Mouse (Mus musculus) liver, embryonic 14 days (tissue): Measurements from ENCODE around the gene Il17rc. TPM values are rescaled to one million over a fixed set of nuclear protein-coding genes. Genes with fewer than 3 reads are reported as not detected.

Experiments used
- polyA plus RNA-seq: library from polyadenylated mRNA; depleted of rRNA; stranded (reverse); fragments of >200 nt; gene quantifications from 2 replicates; pipeline ENCODE4 v1.2.3, GENCODE M21; 2012; rRNA removed

Il17rc gene
- 3.1 and 3.4 TPM in 2 replicates for polyA plus RNA-seq

DNA sequence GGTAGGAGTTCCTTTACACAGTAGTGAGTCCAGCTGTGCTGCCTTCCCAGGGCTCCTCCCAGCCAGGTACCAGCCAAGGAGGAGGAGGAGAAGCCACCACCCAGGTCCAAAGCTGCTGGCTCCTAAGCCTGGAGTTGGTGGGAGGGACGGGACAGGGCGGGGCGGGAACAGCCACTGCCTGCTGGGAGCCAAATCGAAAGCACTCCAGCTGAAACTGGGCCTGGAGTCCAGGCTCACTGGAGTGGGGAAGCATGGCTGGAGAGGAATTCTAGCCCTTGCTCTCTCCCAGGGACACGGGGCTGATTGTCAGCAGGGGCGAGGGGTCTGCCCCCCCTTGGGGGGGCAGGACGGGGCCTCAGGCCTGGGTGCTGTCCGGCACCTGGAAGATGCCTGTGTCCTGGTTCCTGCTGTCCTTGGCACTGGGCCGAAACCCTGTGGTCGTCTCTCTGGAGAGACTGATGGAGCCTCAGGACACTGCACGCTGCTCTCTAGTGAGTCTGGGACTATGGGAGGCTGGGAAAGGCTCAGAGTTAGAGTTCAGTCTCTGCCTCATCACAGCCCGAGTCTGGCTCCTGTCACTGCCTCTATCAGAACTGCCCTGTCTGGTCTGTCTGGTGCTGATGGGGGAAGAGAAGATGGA lies at the start of gene Il17rc:
Gene Il17rc (plus strand): TSS at position 131 of the 640 bp plus-strand sequence.

DNA sequence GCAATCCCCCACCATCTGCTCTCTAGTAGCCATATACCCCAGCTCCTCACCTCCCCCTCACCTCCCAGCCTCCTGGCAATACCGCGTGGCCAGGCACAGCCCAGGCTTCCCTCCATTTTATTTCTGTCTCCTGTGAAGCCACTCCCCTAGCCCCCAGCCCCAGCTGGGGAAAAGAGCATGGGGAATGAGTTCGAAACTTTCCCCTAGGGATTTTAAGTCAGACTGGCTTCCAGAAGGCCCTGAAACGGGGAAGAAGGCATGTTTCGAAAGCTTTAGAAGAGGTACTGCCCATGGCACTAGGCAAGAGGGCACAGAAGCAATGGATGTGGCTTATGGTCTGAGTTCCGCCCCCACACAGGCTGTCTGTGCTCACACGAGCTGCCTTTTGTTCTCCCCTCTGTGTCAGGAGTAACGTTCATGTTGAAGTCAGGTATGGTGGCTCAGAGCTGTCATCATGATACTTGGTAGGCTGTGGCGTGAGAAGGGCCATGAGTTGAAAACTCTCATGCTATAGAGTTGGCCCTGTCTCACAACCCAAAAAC lies 35.5 kb upstream of the Il17rc start, which contains the start of gene Cidec:
Gene Cidec (minus strand): TSS at position 97 of the 542 bp plus-strand sequence.

GRCm38 (mm10) chr6:113442442-113443090 lies 28.7 kb upstream of the Il17rc start, which contains the start of gene Jagn1:
Gene Jagn1, plus strand, starts transcription at chr6:113442569.

GRCm38 (mm10) chr6:113457952-113458534 lies 13.2 kb upstream of the Il17rc start, which contains the start of gene Il17re:
Gene Il17re, plus strand, starts transcription at chr6:113458484.

DNA sequence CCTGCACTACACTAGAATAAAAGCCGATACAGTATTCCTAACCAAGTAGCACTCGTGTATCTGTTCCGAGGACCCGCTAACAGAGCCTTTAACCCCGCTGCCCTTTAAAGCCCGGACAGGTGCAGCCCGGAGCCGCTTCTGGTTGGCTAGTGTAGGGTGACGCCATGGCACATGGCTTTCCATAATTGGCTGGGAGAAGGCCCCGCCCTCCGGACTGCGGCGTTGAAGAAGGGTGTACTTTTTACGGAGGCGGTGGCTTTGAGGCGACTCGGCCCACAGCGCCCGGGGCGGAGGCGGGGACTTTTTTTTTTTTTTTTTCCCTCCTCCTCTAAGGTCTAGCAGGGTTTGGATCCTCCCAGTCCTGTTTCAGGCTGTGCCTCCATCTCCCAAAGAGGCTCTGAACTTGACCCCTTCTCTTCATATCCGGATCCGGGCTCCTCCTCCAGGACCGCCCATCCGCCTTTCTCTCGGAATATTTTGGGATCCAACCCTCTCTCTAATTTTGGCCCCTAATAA lies 11.9 kb downstream of the Il17rc start, which contains the start of gene Creld1:
Gene Creld1 (plus strand): TSS at position 198 of the 516 bp plus-strand sequence.

GRCm38 (mm10) chr6:113501388-113502084 lies 30.3 kb downstream of the Il17rc start, which contains the start of gene Prrt3:
Gene Prrt3, minus strand, starts transcription at chr6:113501931.

DNA sequence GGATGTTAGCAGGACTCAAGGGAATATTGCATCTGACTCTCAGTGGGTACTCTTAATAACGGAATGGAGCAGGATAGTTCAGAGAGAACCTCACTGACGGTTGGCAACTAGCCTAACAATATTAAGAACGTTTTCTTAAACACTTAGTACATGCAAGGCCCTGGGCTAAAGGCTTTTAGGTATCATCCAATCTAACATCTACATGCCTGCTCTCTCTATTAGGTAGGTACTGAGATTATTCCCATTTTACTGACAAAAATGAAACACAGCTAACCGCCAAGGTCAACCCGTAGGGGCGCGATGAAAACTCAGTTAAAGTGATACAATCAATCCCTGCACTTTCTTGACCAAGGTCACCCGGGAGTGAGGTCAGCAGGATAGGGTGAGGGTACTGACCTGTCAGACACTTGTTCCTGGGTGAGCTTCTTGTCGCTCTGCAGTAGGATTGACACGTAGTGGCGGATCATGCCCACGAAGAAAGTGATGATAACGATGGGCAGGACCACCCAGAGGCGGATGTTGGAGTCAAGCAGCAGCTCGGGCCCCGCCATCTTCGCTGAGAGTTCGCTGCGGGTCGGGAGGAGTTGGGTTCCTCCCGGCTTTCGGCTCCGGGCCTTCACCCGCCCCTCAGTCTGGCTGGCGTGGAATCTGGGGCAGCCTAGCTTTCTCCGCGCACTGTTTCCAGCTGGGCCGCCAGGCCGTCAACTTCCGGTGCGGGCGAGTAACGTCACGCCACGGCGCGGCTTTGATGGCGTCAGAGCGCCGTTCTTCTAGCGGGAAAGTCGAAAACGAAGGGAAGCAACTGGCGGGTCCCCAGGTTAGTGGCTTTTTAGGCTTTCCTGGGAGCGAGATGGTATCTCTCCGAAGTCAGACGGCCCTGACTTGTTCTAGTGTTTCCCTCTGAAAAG lies 60.0 kb downstream of the Il17rc start, which contains the start of the genes Emc3 and Fancd2:
Gene Emc3 (minus strand): TSS at position 721 of the 908 bp plus-strand sequence.
Gene Fancd2 (plus strand): TSS at position 751 of the 908 bp plus-strand sequence.

Other genes with a start within 250 kb of the Il17rc start
- gene Mtmr14, start 233.6 kb upstream of the Il17rc start, polyA plus RNA-seq, result 10.2 and 11.7 TPM in 2 replicates
- 0.01 and 0.02 TPM in 2 replicates for gene Cpne9, start 189.1 kb upstream of the Il17rc start, polyA plus RNA-seq
- 10.3 and 12.5 TPM in 2 replicates for gene Brpf1, start 164.3 kb upstream of the Il17rc start, polyA plus RNA-seq
- 7.3 and 8.2 TPM in 2 replicates for gene Ogg1, start 144.5 kb upstream of the Il17rc start, polyA plus RNA-seq
- 8.9 and 9.5 TPM in 2 replicates for gene Camk1, start 127.4 kb upstream of the Il17rc start, polyA plus RNA-seq
- 14.0 and 15.7 TPM in 2 replicates for gene Tada3, start 93.5 kb upstream of the Il17rc start, polyA plus RNA-seq
- 39.9 and 50.0 TPM in 2 replicates for gene Arpc4, start 93.3 kb upstream of the Il17rc start, polyA plus RNA-seq
- gene Ttll3, start 82.2 kb upstream of the Il17rc start, polyA plus RNA-seq, result 1.7 and 2.2 TPM in 2 replicates
- 10.2 and 11.6 TPM in 2 replicates for gene Rpusd3, start 52.1 kb upstream of the Il17rc start, polyA plus RNA-seq
- 0.02 TPM in 1 of 2 replicates, not detected in the other for gene Cidec, start 35.7 kb upstream of the Il17rc start, polyA plus RNA-seq
- gene Jagn1, start 28.9 kb upstream of the Il17rc start, polyA plus RNA-seq, result 21.3 and 24.6 TPM in 2 replicates
- 0.08 and 0.14 TPM in 2 replicates for gene Il17re, start 12.9 kb upstream of the Il17rc start, polyA plus RNA-seq
- 2.8 and 3.3 TPM in 2 replicates for gene Creld1, start 11.9 kb downstream of the Il17rc start, polyA plus RNA-seq
- gene Prrt3, start 30.5 kb downstream of the Il17rc start, polyA plus RNA-seq, result 0.01 TPM in 1 of 2 replicates, not detected in the other
- gene Emc3, start 60.2 kb downstream of the Il17rc start, polyA plus RNA-seq, result 19.8 and 23.1 TPM in 2 replicates
- gene Fancd2, start 60.3 kb downstream of the Il17rc start, polyA plus RNA-seq, result 7.8 and 9.5 TPM in 2 replicates
- not detected in 2 replicates for gene Fancd2os, start 129.3 kb downstream of the Il17rc start, polyA plus RNA-seq
- gene Brk1, start 133.3 kb downstream of the Il17rc start, polyA plus RNA-seq, result 67.4 and 76.9 TPM in 2 replicates
- gene Vhl, start 152.5 kb downstream of the Il17rc start, polyA plus RNA-seq, result 3.8 and 4.0 TPM in 2 replicates
- gene Irak2, start 167.0 kb downstream of the Il17rc start, polyA plus RNA-seq, result 21.7 and 29.0 TPM in 2 replicates
- gene Tatdn2, start 225.6 kb downstream of the Il17rc start, polyA plus RNA-seq, result 14.0 and 17.2 TPM in 2 replicates
- gene Ghrl, start 248.5 kb downstream of the Il17rc start, polyA plus RNA-seq, result 0.07 and 0.36 TPM in 2 replicates